In the genomic region with DNA sequence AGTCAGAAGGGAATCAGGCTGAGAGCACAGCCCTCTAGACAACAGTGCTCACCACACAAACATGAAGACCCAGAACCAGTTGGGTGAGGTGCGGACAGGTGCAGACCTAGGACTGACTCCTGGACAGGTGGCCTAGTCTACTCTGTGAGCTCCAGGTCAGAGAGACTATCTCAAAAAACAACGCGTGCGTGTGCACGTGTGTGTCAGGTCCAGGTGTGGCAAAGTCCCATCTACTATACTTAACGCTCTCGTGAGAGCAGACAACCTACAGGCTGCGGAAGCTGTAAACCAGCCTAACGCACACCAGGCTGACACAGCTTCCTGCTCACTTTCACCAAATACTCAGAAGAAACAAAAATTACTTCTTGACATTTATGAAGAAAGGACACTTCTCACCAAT, we compare ENCODE assay signal across 28 mouse cellular contexts. TPM values are rescaled to one million over a fixed set of nuclear protein-coding genes. Genes with fewer than 3 reads are reported as not detected.
A peak's percentile ranks its signal among the peaks of the same experiment; 100 is the strongest.
DNase-seq lines count a peak whose midpoint lies in the region; ATAC-seq and TF ChIP-seq lines count a peak whose summit lies in the region.
"Had no signal": no experiment of that assay in that cellular context is flagged by ENCODE, and none has a peak within 500 bp of the region (broad histone marks: within the 10 kb centered on the region; RNA-seq: fewer than 3 reads in every experiment).

No protein-coding gene starts in this region.

- no peak overlapping the region for H3K9ac ChIP-seq in stomach, embryonic 15.5 days
- no peak overlapping the region; the same call in 1 of the 2 replicates for H3K9ac ChIP-seq in stomach, postnatal 0 days (ENCODE audit: low read length)
- no peak overlapping the region for H3K9ac ChIP-seq in intestine, embryonic 16.5 days (ENCODE audit: low read depth, low read length)
- H3K9ac ChIP-seq: forebrain, embryonic 13.5 days; heart, embryonic 12.5 days; hindbrain, embryonic 15.5 days; limb, embryonic 13.5 days; liver, embryonic 12.5 days; liver, postnatal 0 days; midbrain, embryonic 12.5 days had no signal

- DNase-seq in stomach, postnatal 0 days (ENCODE audit: low spot score) = no peak
- DNase-seq in lung, adult 2 months = no peak
- DNase-seq in frontal cortex, postnatal 14 days (ENCODE audit: low spot score in 2 of 2) = no peak
- DNase-seq: adrenal gland, postnatal 14 days; cerebellum, adult 11 months; cerebellum, adult 9-10 months; cerebellum, postnatal 36 days; gastrocnemius, postnatal 36 days; heart, adult 2 months; heart, postnatal 10 days; kidney, adult 9 months; kidney, postnatal 14 days; liver, postnatal 0 days; lung, postnatal 4 days had no signal

- H3K9me3 ChIP-seq in stomach, embryonic 15.5 days = no peaks in the 10 kb centered on the region
- H3K9me3 ChIP-seq in stomach, postnatal 0 days (ENCODE audit: control insufficient read depth, low read length) = no peaks in the 10 kb centered on the region
- no peaks in the 10 kb centered on the region for H3K9me3 ChIP-seq in intestine, embryonic 16.5 days (ENCODE audit: control insufficient read depth, low read length)
- H3K9me3 ChIP-seq: forebrain, embryonic 13.5 days; G1E; heart, embryonic 12.5 days; hindbrain, embryonic 10.5 days; hindbrain, embryonic 15.5 days; limb, embryonic 13.5 days; liver, embryonic 12.5 days; megakaryocyte, embryonic 14.5 days; midbrain, embryonic 12.5 days had no signal

- no peak for TF ChIP-seq POLR2A in lung, adult 2 months (IDR thresholded peaks at IDR 0.05; ENCODE audit: borderline replicate concordance, extremely low read depth, low read depth, low read length)

- no peak for TF ChIP-seq EP300 in stomach, postnatal 0 days (optimal IDR thresholded peaks at IDR 0.05)

- 78% methylated on average over 9 of the region's 9 CpGs for WGBS in stomach, embryonic 15.5 days
- 72% methylated on average over 9 of the region's 9 CpGs for WGBS in stomach, postnatal 0 days
- WGBS in intestine, embryonic 16.5 days = 64% methylated on average over 9 of the region's 9 CpGs
- 71% methylated on average over 9 of the region's 9 CpGs for WGBS in lung, adult 2 months

- no peak overlapping the region for H3K27ac ChIP-seq in stomach, embryonic 15.5 days
- no peak overlapping the region for H3K27ac ChIP-seq in stomach, postnatal 0 days (replicated peaks)
- H3K27ac ChIP-seq in intestine, embryonic 16.5 days (ENCODE audit: low read length) = no peak overlapping the region
- H3K27ac ChIP-seq: forebrain, embryonic 13.5 days; heart, adult 2 months; hindbrain, embryonic 10.5 days; hindbrain, embryonic 15.5 days; limb, embryonic 13.5 days; liver, embryonic 12.5 days had no signal

- no peaks in the 10 kb centered on the region for H3K36me3 ChIP-seq in stomach, embryonic 15.5 days
- H3K36me3 ChIP-seq in stomach, postnatal 0 days (ENCODE audit: control insufficient read depth, insufficient read depth, low read length) = peaks cover 6% of the 10 kb centered on the region
- no peaks in the 10 kb centered on the region for H3K36me3 ChIP-seq in intestine, embryonic 16.5 days (ENCODE audit: control insufficient read depth, insufficient read depth, low read length)
- H3K36me3 ChIP-seq: heart, embryonic 12.5 days; hindbrain, embryonic 15.5 days; liver, embryonic 12.5 days; midbrain, embryonic 12.5 days had no signal

- H3K27me3 ChIP-seq in stomach, embryonic 15.5 days (replicated peaks) = no peaks in the 10 kb centered on the region
- no peaks in the 10 kb centered on the region for H3K27me3 ChIP-seq in stomach, postnatal 0 days (ENCODE audit: control insufficient read depth, insufficient read depth, low read length)
- H3K27me3 ChIP-seq in intestine, embryonic 16.5 days (replicated peaks; ENCODE audit: control insufficient read depth, insufficient read depth, low read length) = no peaks in the 10 kb centered on the region
- H3K27me3 ChIP-seq: forebrain, embryonic 13.5 days; heart, embryonic 12.5 days; hindbrain, embryonic 15.5 days; limb, embryonic 13.5 days; liver, embryonic 12.5 days; megakaryocyte, embryonic 14.5 days; midbrain, embryonic 12.5 days had no signal

- TF ChIP-seq CTCF in stomach, postnatal 0 days (IDR thresholded peaks at IDR 0.05; ENCODE audit: low read depth) = no peak
- no peak for TF ChIP-seq CTCF in lung, adult 2 months (IDR thresholded peaks at IDR 0.05; ENCODE audit: insufficient read depth, low read length)

- no peak overlapping the region for H3K4me2 ChIP-seq in stomach, embryonic 15.5 days
- no peak overlapping the region for H3K4me2 ChIP-seq in stomach, postnatal 0 days (replicated peaks; ENCODE audit: low read depth)
- H3K4me2 ChIP-seq in intestine, embryonic 16.5 days (ENCODE audit: low read depth, low read length) = no peak overlapping the region
- H3K4me2 ChIP-seq: forebrain, embryonic 13.5 days; heart, embryonic 12.5 days; hindbrain, embryonic 15.5 days; limb, embryonic 13.5 days; liver, embryonic 12.5 days; midbrain, embryonic 12.5 days had no signal

- no peak overlapping the region for H3K4me3 ChIP-seq in stomach, embryonic 15.5 days (replicated peaks)
- H3K4me3 ChIP-seq in stomach, postnatal 0 days (ENCODE audit: low read depth, low read length) = no peak overlapping the region
- H3K4me3 ChIP-seq in intestine, embryonic 16.5 days (ENCODE audit: low read length) = no peak overlapping the region
- H3K4me3 ChIP-seq in lung, adult 2 months (replicated peaks; ENCODE audit: extremely low read depth, low read depth, low read length) = no peak overlapping the region
- H3K4me3 ChIP-seq: forebrain, embryonic 13.5 days; heart, adult 2 months; heart, embryonic 12.5 days; hindbrain, embryonic 10.5 days; hindbrain, embryonic 15.5 days; limb, embryonic 13.5 days; liver, embryonic 12.5 days; megakaryocyte, embryonic 14.5 days; midbrain, embryonic 12.5 days had no signal

- H3K4me1 ChIP-seq in stomach, embryonic 15.5 days = peaks cover 57% of the 10 kb centered on the region
- H3K4me1 ChIP-seq in stomach, postnatal 0 days (replicated peaks; ENCODE audit: control insufficient read depth, insufficient read depth) = peaks cover 19% of the 10 kb centered on the region
- peaks cover 66% of the 10 kb centered on the region for H3K4me1 ChIP-seq in intestine, embryonic 16.5 days (ENCODE audit: control insufficient read depth, insufficient read depth, low read length)
- H3K4me1 ChIP-seq in lung, adult 2 months (ENCODE audit: control insufficient read depth, insufficient read depth, low read length) = peaks cover 60% of the 10 kb centered on the region

- peak; percentile 15; the same call in 1 of the 2 replicates for ATAC-seq in stomach, embryonic 15.5 days (ENCODE audit: insufficient read depth, low FRiP score, low read depth)
- no peak; the same call in 1 of the 2 replicates for ATAC-seq in stomach, postnatal 0 days (ENCODE audit: low FRiP score, low TSS enrichment)
- ATAC-seq in CD4-positive, CD25-positive, alpha-beta regulatory T cell, adult 4 months = peak; percentile 42
- ATAC-seq in intestine, embryonic 16.5 days = peak; percentile 78
- ATAC-seq in monocyte, adult 5-6 weeks (replicated peaks; ENCODE audit: insufficient number of reproducible peaks, low FRiP score, low TSS enrichment, poor library complexity, severe bottlenecking) = no peak
- ATAC-seq: forebrain, embryonic 13.5 days; liver, embryonic 12.5 days; liver, postnatal 0 days; lung, postnatal 0 days had no signal

RNA-seq across cellular contexts. Expression of gene Ski, which starts 27.2 kb away (rescaled TPM):
- 16.2 and 16.6 TPM in 2 replicates for polyA plus RNA-seq in stomach, embryonic 15.5 days (2015; fragmentation: Nextera tagmentation; extraction: Ambion mirVana)
- 9.7 and 10.8 TPM in 2 replicates for polyA plus RNA-seq in stomach, postnatal 0 days (2015; fragmentation: Nextera tagmentation; extraction: Ambion mirVana)
- polyA plus RNA-seq in CD4-positive, CD25-positive, alpha-beta regulatory T cell, adult 4 months (2017; shearing (Covaris generic)) = 10 to 100 TPM; 20.6 to 28.2 TPM
- 11.4 and 11.7 TPM in 2 replicates for polyA plus RNA-seq in intestine, embryonic 16.5 days (2015; fragmentation: Nextera tagmentation; extraction: Ambion mirVana)
- polyA plus RNA-seq in lung, adult 2 months (2012; rRNA removed) = 105 and 115 TPM in 2 replicates
- total RNA-seq in monocyte, adult 5-6 weeks (2017) = 13.5 to 26.2 TPM (median 17.7 TPM) in 3 replicates

RNA-seq across cellular contexts. Expression of gene Faap20, which starts 54.4 kb away (rescaled TPM):
- polyA plus RNA-seq in stomach, embryonic 15.5 days (2015; fragmentation: Nextera tagmentation; extraction: Ambion mirVana) = 64.5 and 65.8 TPM in 2 replicates
- 43.5 and 46.3 TPM in 2 replicates for polyA plus RNA-seq in stomach, postnatal 0 days (2015; fragmentation: Nextera tagmentation; extraction: Ambion mirVana)
- 10 to 100 TPM; 50.4 to 58.5 TPM for polyA plus RNA-seq in CD4-positive, CD25-positive, alpha-beta regulatory T cell, adult 4 months (2017; shearing (Covaris generic))
- polyA plus RNA-seq in intestine, embryonic 16.5 days (2015; fragmentation: Nextera tagmentation; extraction: Ambion mirVana) = 60.3 and 70.4 TPM in 2 replicates
- 56.7 and 59.3 TPM in 2 replicates for polyA plus RNA-seq in lung, adult 2 months (2012; rRNA removed)
- total RNA-seq in monocyte, adult 5-6 weeks (2017) = 15.4 to 17.5 TPM (median 17.0 TPM) in 3 replicates

Comparison
In these comparisons a context has a peak if more than half of its experiments do, and no peak if none do; other contexts are left out.
1. ATAC-seq: peak in stomach, embryonic 15.5 days (single experiment), CD4-positive, CD25-positive, alpha-beta regulatory T cell, adult 4 months (single experiment) and intestine, embryonic 16.5 days (single experiment); none in stomach, postnatal 0 days (single experiment) and monocyte, adult 5-6 weeks (single experiment).